Mouse (Mus musculus) ES-CJ7 (cell line): ENCODE results near the gene Cyp2d40.
A peak's percentile ranks its signal among the peaks of the same experiment; 100 is the strongest.
"Not testable (repeated sequence)": the region's sequence is repeated elsewhere in the genome, so short reads cannot be mapped to it uniquely, and the experiment has no call there.

Source experiments
- DNase-seq: peaks from one replicate; pipeline ENCODE4 v3.0.0; 2011; ENCODE audit warnings: low read depth, low spot score

The Cyp2d40 gene

GRCm38 (mm10) chr15:82763631-82764420 lies at the start of gene Cyp2d40:
Gene Cyp2d40, minus strand, starts transcription at chr15:82764183.
- no peak for DNase-seq

GRCm38 (mm10) chr15:82810556-82810955 lies 46.6 kb upstream of the Cyp2d40 start:
- no peak for DNase-seq

GRCm38 (mm10) chr15:82809511-82809910 lies 45.5 kb upstream of the Cyp2d40 start:
- peak; percentile 61 for DNase-seq

DNA sequence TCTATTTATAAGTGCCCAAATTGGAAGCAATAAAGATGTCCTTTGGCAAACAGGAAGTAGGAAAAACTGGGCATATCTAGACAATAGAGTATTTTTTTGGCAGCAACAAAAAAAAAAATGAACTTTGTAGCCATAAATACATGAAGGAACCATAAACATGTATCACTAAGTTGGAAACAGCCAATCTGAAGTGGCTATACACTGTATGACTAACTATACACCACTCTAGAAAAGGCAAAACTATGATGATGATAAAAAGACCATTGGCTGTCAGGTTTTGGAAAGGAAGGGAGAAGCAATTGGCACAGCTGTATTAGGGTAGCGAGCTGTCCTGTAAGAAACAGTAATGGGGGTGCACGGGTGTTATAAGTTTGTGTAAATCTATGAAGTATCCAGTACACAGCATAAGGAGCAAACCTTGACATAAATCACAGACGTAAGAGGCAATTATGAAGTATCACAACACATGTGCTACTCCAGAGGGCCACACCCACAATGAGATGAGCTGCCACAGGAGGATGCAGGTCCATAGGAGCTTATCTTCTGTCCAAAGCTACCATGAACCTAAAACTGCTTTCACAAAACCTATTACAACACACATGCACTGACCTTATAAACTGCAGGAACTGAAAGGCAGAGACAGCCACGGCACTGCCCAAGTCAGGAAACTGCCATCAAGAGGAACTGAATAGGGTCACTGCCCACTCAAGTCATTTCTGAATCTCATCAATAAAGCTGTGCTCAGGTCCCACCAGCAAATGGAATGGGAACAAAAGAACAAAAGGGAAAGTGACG lies 43.2 kb upstream of the Cyp2d40 start:
- DNase-seq: no peak

DNA sequence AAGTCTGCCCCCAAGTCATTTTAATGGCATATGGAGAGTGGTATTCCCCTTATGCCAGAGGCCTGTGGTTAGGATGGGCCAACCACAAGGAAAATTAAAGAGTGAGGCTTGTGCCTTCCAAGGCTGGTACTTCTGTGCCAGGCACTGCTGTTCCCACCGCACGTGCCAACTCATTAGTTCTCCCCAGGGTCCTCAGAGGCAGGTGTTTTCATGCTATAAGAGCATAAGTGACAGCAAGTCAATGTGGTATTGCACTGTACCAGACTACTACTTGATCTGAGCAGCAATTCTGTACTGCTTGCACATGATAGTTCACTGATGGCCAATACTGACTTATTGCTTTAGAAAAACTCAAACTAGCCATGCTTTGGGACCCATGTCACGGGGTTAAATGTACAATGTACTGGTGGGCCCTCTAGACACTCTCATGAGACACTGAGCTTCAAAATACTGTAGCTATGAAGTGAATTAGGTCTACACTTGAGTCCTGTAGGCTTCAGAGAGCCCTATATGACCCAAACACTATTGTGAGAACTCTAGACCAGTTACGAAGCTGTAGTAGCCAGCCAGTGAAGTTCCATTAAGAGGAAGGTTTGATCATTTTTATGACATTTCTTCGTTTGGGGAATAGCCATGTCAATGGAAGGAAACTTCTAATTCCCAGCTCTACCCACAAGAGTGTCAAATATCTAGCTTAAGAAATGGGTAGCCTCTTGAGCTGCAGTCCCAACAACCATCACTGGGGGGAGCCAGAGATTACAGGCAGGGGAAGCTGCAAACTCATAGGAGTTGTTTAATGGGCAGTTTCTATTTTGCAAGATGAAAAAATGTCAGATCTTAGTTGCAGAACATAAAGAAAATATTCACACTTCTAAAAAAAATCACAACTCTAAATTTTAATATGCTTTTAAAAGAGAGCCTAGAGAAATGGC lies 41.0 kb upstream of the Cyp2d40 start:
- DNase-seq: peak; percentile 61

GRCm38 (mm10) chr15:82795936-82796440 lies 32.0 kb upstream of the Cyp2d40 start:
- no peak for DNase-seq

DNA sequence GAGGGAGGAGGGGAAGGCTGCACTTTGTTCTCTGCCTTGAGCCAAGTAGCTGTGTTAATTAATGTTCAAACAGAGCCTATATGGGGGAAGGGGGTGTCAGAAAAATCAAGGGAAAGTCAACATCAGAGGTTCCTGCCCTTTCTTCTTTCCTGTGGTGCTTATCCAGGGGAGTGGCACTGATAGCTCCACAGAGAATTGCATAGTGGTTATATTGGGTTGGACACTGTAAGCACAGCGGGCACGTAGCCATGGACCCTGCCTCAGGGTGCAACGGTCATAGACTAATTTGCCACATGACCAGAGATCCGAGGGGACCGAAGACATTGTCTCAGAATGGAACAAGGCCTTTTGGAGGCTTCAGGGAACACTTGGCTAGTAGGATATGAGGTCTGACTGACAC lies 30.3 kb upstream of the Cyp2d40 start, which contains the start of gene Cyp2d26:
Gene Cyp2d26 (minus strand): TSS at position 18 of the 400 bp plus-strand sequence.
- no peak for DNase-seq

GRCm38 (mm10) chr15:82793868-82794267 lies 29.9 kb upstream of the Cyp2d40 start:
- DNase-seq: no peak

DNA sequence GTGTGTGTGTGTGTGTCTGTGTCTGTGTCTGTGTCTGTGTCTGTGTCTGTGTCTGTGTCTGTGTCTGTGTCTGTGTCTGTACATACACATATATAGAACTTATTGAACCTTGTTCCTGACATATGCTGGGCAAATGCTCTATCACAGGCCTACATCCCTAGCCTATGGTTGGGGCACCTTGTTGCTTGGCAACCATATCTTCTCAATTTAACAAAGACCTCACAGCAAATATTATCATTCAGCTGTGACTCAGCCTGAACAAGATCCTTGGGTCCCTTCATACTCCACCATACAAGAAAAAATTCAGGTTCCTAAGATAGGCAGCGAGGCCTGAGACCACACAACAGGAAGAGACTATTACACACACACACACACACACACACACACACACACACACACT lies 29.5 kb upstream of the Cyp2d40 start:
- no peak for DNase-seq

DNA sequence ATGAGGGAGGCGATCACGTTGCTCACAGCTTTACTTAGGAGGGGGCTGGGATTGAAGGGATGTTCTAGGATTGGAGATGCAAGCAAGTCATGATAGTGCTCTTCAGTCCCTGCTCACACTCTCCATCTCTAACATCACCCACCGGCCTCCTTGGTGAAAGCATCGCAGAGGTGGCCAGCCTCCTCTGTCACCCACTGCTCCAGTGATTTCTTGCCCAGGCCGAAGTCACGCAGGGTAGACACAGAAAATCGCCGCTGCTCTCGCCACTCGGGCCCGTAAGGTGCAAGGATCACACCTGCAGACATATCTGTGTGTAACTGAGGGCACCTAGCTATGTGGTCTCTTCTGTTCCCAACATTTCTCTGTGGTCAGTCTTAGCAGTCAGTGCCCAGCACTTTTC lies 28.6 kb upstream of the Cyp2d40 start:
- DNase-seq: no peak

GRCm38 (mm10) chr15:82784581-82784980 lies 20.6 kb upstream of the Cyp2d40 start:
- DNase-seq: no peak

- no peak for DNase-seq
Measured at GRCm38 (mm10) chr15:82783800-82784199, 19.8 kb upstream of the Cyp2d40 start.

DNA sequence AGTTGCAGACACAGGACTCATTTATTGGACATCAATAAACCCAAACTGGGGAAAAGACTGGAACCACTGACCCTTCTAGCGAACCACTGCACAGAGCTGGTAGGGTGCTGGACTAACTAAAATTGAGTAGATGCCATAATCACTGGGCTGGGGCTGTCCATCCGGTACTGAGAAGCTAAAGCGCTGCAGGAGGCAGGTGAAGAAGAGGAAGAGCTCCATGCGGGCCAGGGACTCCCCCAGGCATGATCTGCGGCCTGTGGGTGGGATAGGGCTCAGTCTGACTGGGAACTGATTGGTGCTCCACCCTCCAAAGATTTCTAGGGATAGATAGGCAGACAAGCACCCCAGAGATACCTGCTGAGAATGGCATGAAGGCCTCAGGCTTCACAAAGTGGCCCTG lies 13.9 kb upstream of the Cyp2d40 start:
- not testable (repeated sequence) for DNase-seq

DNA sequence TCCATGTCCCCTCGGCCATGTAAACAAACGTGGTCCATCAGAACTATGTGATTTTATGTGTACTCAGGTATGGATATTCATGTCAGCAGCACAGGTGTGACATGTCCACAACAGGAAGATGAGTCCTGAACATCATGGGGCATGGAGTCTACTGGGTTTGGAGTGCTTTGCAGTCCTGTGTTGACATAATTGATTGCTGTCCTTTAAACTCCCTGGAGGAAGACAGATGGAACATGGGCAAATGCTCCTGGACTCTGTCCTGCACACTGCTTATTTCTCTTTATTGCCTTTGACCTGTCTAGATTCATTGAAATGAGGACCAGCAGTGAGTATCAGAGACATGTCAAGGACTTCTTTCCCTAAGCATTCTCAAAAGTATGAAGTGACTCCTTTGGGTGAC lies 2.0 kb upstream of the Cyp2d40 start:
- no peak for DNase-seq

GRCm38 (mm10) chr15:82764881-82765280 lies 898 bp upstream of the Cyp2d40 start:
- no peak for DNase-seq

GRCm38 (mm10) chr15:82748141-82748540 lies 15.8 kb downstream of the Cyp2d40 start:
- DNase-seq: no peak

- no peak for DNase-seq
Measured at GRCm38 (mm10) chr15:82747516-82747915, 16.5 kb downstream of the Cyp2d40 start.

GRCm38 (mm10) chr15:82733331-82733925 lies 30.6 kb downstream of the Cyp2d40 start:
- DNase-seq: peak; percentile 19
